Mouse (Mus musculus): ENCODE measurements at regions not wholly inside any gene's neighbourhood (a gene's known extent, or its start where the extent isn't known, plus 50 kb on each side); places are given as distances from the start of the nearest gene placed in this dataset.

DNA sequence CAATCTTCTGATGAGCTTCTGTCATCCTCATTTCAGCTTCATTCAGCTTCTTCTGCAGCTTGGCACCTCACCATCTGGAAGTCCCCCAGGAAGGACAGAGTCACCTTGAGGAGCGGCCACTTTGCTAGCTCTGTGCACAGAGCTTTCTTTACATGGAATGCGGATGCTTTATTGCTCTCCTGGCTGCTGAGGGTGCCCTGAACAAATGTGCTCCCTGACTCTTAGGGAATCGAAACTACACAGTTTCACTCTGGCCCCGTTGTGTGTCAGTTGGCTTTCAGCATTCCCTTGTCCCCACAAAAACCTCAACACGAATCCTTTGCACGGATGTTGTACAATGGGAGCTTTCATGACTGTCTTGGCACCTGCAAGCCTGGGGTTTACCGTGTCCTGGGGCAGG, 330.9 kb upstream of the Thbs1 start:
- ATAC-seq (replicated peaks; ENCODE audit: low FRiP score, poor library complexity, severe bottlenecking): no peak

GRCm38 (mm10) chr2:117787321-117787720, 324.4 kb upstream of the Thbs1 start:
- no peak for ATAC-seq (replicated peaks; ENCODE audit: low FRiP score, poor library complexity, severe bottlenecking)

GRCm38 (mm10) chr2:117794285-117794684, 317.4 kb upstream of the Thbs1 start:
- no peak for ATAC-seq (replicated peaks; ENCODE audit: low FRiP score, poor library complexity, severe bottlenecking)

- ATAC-seq (replicated peaks; ENCODE audit: low FRiP score, poor library complexity, severe bottlenecking): no peak
Measured at GRCm38 (mm10) chr2:117801946-117802600, 309.6 kb upstream of the Thbs1 start.

GRCm38 (mm10) chr2:117802686-117803085, 309.0 kb upstream of the Thbs1 start:
- ATAC-seq (replicated peaks; ENCODE audit: low FRiP score, poor library complexity, severe bottlenecking): no peak

GRCm38 (mm10) chr2:117804686-117805085, 307.0 kb upstream of the Thbs1 start:
- ATAC-seq (replicated peaks; ENCODE audit: low FRiP score, poor library complexity, severe bottlenecking): no peak

DNA sequence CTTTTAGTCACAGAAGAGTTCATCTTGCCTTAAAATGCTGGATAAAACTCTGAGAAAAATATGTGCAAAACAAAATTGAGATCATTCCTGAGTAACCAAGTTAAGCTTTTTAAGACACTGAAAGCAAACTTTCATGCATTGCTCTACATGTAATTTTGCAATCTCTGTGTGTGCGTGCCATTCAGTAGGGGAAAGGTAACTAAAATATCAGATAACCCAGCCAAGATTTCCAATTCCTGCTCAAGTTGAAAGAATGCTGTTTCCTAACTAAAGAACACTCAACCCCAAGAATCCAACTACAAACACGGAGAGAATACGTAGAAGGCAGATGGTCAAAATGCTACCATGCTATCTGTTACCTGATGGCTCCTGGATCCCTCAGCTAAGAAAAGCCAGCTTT, 304.6 kb upstream of the Thbs1 start:
- no peak for ATAC-seq (replicated peaks; ENCODE audit: low FRiP score, poor library complexity, severe bottlenecking)

GRCm38 (mm10) chr2:117811506-117811905, 300.2 kb upstream of the Thbs1 start:
- no peak for ATAC-seq (replicated peaks; ENCODE audit: low FRiP score, poor library complexity, severe bottlenecking)

- no peak for ATAC-seq (replicated peaks; ENCODE audit: low FRiP score, poor library complexity, severe bottlenecking)
Measured at GRCm38 (mm10) chr2:117811931-117812330, 299.7 kb upstream of the Thbs1 start.

DNA sequence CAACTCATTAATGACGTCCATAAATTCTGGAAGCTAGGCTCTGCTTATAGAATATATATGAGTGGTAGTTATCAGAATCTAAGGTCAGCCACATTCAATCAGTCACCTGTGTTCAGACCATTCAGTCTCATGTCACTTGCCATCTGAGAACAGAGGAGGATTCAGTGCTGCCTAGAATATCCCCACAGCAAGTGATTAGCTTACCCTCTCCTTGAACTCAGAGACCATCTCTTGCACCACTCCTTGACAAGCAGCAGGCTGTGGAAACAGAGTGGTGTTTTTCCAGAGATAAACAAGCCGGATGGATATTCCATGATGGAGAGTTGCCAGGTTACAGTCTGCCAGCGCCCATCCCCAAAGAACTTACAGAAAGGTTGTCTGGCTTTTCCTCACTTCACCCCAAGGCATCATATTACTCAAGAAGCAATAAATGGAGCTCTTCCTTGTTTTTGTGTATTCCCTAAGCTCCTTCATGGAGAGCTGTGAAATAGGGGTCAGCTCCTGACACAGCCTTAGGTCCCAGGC, 291.9 kb upstream of the Thbs1 start:
- ATAC-seq (replicated peaks; ENCODE audit: low FRiP score, poor library complexity, severe bottlenecking): no peak

- ATAC-seq (replicated peaks; ENCODE audit: low FRiP score, poor library complexity, severe bottlenecking): no peak
Measured at GRCm38 (mm10) chr2:117820708-117821107, 291.0 kb upstream of the Thbs1 start.

DNA sequence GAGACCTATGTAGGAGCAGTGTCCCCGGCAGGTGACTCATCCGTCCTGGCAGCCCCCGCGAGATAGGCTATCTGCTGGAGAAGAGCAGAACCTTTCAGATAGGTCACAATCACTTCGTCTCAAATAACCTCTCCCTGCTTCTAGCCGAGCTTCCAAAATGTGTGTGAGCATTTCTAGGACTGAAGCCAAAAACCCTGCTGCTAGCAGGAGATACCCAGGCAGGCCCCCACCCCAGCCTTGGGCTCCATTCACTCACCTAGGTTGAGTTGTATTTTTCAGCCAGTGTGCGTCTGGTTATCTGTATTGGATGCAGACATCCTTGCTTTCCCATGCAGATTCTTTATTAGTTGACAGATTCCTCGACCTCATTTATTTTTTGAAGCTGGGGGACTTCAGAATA, 286.6 kb upstream of the Thbs1 start:
- no peak for ATAC-seq (replicated peaks; ENCODE audit: low FRiP score, poor library complexity, severe bottlenecking)

- ATAC-seq (replicated peaks; ENCODE audit: low FRiP score, poor library complexity, severe bottlenecking): no peak
Measured at GRCm38 (mm10) chr2:117827278-117827677, 284.4 kb upstream of the Thbs1 start.

DNA sequence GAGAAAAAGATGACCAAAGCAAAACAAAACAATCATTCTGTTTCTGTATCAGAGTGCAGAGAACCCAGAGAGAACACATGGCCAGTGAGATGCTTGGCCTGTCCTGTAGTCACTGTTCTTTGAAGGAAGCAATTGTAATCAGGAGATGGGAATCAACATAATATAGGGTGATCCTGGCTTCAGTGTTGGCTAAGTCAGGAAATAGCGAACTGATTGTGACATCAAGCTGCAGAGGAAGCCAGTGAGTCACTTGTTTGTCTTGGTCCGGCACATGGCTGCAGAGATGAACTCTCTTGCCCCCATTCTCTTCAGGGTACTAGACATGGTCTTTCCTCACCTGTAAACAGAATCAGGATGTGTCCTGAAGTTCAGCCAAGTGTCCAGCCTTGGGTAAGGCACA, 273.3 kb upstream of the Thbs1 start:
- no peak for ATAC-seq (replicated peaks; ENCODE audit: low FRiP score, poor library complexity, severe bottlenecking)

- no peak for ATAC-seq (replicated peaks; ENCODE audit: low FRiP score, poor library complexity, severe bottlenecking)
Measured at GRCm38 (mm10) chr2:117840406-117840805, 271.3 kb upstream of the Thbs1 start.

DNA sequence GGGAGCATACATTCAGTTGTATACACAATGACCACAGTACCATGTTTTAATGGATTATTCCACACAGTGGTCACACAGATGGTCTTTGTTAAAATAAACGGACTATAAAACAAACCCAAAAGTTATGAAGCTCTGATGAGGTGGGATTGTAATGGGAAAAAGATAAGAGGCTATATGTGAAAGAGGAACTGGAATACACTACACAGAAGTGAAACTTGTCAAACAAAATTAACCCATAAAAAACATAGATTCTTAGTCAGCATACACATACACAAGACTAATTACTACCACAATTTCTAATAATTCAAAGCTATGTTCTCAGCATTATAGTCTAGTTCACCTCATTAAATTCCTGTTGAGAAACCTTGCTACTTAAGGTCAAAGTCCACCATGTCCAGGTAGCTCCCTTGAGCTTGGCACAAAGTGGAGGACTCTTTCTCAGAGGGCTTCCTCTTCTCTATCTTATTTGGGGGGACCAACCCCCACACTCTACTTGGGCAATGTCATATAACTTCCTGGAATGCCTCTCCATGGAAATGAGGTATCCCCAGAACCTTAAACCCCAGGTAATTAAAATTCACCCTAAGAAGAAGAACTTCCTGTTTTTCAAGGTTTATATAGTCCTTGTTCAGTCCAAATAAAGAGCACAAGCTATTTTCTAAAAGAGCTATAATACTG, 269.2 kb upstream of the Thbs1 start:
- no peak for ATAC-seq (replicated peaks; ENCODE audit: low FRiP score, poor library complexity, severe bottlenecking)

- ATAC-seq (replicated peaks; ENCODE audit: low FRiP score, poor library complexity, severe bottlenecking): no peak
Measured at GRCm38 (mm10) chr2:117852442-117852841, 259.2 kb upstream of the Thbs1 start.

GRCm38 (mm10) chr2:117862301-117862700, 249.4 kb upstream of the Thbs1 start:
- ATAC-seq (replicated peaks; ENCODE audit: low FRiP score, poor library complexity, severe bottlenecking): no peak

DNA sequence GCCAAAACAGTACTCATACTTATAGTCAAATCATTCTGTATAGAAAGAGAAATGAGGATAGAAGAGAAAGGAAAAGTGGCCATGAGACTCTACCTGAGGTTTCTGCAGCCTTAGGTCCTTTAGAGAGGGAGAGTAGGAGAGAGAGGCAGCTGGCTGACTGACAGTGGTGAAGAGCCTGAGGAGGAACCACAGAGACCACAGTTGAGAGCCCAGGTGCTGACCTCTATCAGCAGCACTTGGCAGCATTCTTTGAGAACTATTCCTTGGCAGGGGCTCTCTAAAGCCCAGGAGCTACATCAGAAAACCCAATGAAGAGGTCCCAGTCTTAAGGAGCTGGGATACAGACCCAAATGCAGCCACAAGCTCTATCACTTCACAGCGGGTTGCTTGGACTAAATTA, 246.6 kb upstream of the Thbs1 start:
- ATAC-seq (replicated peaks; ENCODE audit: low FRiP score, poor library complexity, severe bottlenecking): no peak

- ATAC-seq (replicated peaks; ENCODE audit: low FRiP score, poor library complexity, severe bottlenecking): no peak
Measured at GRCm38 (mm10) chr2:117866946-117867345, 244.7 kb upstream of the Thbs1 start.

DNA sequence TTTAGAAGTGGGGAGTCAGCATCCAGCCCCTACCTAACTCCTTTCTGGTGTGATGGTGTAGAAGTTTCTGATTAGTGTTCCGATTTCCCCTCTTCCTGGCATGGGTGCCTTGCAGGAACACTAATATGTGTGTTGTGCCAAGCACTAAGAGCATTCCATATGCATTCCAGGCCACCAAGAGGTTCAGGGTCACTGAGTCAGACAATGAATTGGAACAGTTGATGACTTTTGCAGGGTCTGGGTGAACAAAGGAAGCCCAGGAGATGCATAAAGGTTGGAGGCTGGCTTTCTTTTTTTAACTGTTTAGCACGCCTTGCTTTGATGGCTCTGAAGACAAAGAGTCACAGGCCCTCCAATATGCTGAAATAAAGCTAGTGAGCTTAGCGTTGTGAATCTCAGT, 244.3 kb upstream of the Thbs1 start:
- ATAC-seq (replicated peaks; ENCODE audit: low FRiP score, poor library complexity, severe bottlenecking): no peak

DNA sequence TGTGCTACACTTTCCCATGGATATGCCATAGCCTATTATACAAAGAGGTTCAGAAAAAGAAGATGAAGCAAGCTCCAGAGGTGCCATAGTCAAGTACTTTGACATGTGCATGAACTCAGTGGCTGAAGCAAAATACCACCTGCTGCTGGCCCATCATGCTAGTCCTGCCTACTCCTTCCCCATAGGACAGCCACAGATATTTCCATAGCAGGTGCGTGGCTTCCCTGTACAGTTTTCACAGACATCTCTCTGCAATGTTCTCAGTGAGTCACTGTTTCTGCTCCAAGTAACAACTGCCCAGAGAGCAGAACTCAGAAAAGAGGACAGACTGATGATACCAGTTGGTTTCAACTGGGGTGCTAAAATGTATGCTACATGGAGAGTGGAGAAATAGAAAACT, 242.8 kb upstream of the Thbs1 start:
- no peak for ATAC-seq (replicated peaks; ENCODE audit: low FRiP score, poor library complexity, severe bottlenecking)

Data from erythroid progenitor cell, adult 5-6 weeks (primary cell).